Mouse (Mus musculus): ENCODE data around the gene Cyp2c23.

Gene Cyp2c23

DNA sequence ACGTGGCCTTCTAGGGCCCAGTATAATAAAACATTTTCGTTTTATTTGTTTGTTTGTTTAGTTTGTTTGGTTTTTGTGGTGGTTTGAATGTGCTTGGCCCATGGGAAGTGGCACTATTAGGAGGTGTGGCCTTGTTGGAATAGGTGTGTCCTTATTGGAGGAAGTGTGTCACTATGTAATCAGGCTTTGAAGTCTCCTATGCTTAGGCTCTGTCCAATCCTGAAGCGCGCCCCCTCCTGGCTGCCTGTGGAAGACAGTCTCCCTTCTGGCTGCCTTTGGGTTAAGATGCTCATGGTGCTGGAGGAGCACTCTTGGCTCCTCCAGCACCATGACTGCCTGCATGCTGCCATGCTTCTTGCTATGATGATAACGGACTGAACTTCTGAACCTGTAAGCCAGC, 5.9 kb downstream of the Cyp2c23 start:
- DNase-seq: no peak

- DNase-seq: peak; percentile 67 to 86
These were observed 7.5 kb downstream of the Cyp2c23 start for GRCm38 (mm10) chr19:44021502-44021901.

DNA sequence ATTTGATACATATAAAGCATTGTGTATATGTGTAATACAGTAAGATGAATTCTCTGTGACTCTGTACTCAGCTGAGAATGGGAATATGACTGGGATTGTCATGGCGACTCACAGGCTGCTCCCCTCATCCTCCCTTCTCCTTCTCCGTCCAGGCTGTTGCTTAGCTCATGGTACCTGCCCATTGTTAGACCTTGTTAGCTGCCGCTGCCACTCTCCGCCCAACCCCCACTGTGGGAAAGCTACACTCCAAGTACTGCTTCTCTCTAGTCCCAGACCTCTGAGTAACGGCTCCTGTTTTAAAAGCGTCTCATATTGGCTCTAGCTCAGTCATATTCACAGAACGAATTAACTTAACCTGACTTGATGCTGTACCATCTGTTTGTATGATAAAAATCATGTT, 9.3 kb downstream of the Cyp2c23 start:
- no peak for DNase-seq

DNA sequence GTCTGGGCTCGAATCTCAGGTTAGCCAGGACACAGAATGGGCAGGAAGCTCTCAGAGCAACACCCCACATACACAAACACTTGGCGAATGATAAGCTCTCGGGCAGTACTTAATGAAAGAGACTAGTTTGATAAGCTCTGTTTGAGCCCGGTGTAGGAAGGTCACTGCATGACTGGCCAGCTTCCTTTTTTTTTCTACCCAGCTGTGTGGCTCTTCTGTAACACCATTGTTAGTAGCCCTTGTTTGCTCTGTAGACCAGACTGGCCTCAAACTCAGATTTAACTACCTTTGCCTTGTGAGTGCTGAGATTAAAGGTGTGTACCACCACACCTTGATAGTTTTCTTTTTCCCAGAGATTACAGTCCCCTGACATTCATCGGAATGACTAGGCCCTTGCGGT, 15.1 kb downstream of the Cyp2c23 start:
- no peak for DNase-seq

DNA sequence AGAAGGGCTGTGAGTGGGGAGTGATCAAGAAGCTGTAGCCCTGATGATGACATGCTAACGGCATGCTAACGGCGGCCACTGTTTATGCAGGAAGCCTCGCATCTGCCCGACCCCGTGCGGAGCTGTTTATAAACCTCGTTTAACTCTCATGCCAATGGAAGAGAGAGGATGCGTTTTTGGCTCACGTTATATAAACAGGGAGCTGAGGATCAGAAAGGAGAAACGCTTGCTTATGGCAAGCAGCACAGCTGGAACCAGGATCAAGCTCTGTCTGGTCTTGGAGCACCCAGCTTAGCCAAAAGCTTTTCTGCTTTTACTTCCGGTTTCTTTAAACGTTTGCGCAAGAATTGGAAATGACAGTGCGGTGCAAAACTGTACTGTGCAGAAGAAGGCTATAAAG, 20.2 kb downstream of the Cyp2c23 start:
- no peak for DNase-seq

GRCm38 (mm10) chr19:44007186-44007585, 21.8 kb downstream of the Cyp2c23 start:
- DNase-seq: no peak

- no peak for DNase-seq
These were observed 24.0 kb downstream of the Cyp2c23 start for GRCm38 (mm10) chr19:44005025-44005424.

DNA sequence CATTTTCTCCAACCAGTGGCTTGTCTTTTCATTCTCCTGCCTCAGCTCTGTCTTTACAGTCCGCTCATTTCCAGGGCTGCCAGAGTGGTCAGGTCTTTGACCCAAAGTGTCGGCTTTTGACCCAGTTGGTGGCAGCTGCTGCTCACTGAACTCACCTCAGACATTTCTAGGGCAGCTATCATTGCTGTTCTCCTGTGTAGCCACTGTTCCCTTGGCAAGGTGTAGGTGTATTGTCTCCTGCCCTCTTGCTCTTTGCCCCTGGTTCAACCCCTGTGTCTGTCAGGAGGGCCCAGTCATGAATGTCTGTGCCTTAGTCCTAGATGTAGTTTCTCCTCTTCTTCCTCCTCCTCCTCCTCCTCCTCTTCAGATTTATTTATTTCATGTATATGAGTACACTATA, 24.7 kb downstream of the Cyp2c23 start:
- no peak for DNase-seq

GRCm38 (mm10) chr19:44000720-44001119, 28.3 kb downstream of the Cyp2c23 start:
- DNase-seq: no peak

DNA sequence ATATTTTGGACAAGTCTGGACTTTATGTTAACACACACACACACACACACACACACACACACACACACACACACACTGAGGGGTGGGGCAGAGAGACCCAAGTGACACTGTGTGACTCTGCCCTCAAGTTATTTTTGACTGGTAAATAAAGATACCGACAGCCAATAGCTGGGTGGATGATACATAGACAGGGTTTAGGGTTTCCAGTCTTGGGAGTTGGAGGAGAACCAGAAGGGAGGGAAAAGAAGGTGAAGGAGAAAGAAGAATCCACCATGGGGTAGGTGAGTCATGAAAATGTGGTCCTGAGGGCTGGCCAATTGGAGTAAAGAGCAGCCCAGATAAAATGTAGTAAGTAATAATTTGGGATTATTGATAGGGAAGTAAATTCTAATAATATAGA, 28.9 kb downstream of the Cyp2c23 start:
- DNase-seq: no peak

DNA sequence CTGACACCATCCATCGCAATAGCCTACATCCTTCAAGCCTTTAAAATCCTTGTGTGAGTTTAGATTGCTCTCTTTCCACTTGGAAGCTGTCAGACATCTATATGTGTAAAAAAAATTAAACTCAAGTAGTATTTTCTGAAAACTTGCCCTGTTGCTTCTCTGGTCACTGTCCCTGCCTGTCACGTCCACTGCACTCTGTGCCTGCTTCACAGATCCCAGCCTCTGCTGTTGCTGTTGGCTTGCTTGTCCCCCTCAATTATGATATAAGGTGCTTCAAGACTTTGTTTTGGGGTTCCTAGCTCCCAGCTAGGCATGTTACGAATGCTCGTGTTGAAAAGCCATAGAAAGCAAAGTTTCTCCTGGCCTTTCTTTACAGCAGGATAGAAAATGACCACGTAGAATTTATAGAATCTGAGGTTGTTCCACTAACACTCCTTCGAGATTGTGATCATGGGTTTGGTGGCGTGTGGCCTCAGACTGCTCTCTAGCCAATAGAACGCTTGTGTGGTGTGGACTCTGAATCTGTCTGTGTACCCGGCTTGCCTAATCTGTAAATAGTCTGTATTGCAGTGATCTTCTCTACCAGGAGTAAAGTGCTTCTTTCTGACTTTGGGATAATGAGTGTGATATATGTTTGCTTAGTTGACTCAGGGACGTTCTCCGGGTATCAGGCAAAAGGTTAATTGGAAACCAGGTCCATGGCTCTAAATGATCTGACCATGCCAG, 30.0 kb downstream of the Cyp2c23 start:
- DNase-seq: no peak

DNA sequence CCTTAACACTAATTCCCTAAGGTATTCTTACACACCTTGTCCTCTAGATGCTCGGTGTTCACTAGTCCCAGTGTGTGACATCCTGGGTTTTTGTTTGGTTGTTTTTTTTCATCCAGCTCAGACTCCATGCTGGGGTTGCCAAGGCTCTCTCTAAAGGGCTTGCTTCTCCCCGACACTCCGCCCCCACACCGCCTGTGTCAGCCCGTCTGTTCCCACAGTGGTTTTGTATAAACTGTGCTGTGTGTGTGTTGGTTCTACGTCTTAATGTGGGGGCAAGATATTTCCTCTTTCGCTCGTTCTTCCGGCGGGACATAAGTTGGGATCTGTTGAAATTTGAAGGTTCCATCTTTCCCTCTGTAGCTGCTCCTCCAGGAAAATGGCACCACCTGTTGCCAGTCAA, 30.9 kb downstream of the Cyp2c23 start:
- no peak for DNase-seq

- no peak for DNase-seq
These were observed 33.6 kb downstream of the Cyp2c23 start for GRCm38 (mm10) chr19:43995427-43995826.

GRCm38 (mm10) chr19:43992464-43992863, 36.5 kb downstream of the Cyp2c23 start:
- no peak for DNase-seq

DNA sequence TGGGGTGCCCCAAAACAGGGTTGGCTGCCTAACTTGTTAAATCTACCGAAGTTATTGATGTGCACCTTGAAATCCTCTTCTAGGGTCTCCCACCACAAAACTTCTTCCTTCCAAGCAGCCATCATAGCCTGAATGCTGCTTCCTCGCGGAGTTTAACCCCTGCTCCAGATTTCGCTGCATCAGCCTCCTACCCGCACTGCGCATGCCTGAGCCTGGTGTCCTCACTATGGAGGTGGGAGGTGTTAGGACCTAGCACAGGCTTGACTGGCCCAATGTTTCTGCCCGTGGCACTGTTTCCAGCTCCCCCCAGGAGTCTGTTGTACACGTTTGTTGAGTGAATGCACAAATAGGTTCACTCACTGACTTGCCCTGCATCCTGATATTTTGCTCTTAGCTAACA, 38.6 kb downstream of the Cyp2c23 start:
- DNase-seq: peak in 1 of 2 experiments; percentile 48

DNA sequence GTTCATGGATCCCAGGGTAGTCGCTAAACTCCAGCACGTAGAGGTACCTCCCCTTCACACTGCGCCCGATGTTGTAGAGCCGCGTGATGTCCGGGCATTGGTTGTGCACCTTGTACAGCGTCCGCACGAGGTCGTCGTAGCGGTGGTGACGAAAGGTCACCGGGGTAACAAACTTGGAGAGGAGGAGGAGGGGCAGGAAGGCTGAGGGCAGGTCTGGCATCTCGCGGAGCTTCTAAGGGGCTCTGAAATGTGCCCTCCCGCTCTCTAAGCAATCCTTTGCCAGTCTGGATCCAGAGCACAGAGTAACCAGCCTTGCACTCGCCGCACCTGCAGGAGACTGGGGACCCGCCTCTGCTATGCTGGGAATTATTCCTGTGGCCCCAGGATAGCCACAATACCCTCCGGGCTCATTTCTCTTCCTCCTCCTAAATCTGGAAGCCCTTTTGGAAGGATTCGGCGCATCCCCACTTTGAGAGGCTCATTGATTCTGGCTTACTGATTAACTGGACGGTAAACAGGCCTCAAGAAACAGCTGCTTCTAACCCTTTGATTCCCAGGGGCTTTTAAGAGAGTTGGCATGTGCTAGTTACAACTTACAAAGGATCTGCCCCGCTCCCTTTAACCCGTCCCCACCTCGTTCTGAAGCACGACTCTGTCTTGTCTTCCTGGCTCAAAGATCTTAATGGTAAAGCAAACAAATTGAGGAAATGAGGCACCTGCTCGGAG, 42.8 kb downstream of the Cyp2c23 start, which contains the start of gene Cpn1:
TSS of gene Cpn1 (minus strand) at position 488 of the 726 bp plus-strand sequence.
- DNase-seq: peak; percentile 75 to 91

DNA sequence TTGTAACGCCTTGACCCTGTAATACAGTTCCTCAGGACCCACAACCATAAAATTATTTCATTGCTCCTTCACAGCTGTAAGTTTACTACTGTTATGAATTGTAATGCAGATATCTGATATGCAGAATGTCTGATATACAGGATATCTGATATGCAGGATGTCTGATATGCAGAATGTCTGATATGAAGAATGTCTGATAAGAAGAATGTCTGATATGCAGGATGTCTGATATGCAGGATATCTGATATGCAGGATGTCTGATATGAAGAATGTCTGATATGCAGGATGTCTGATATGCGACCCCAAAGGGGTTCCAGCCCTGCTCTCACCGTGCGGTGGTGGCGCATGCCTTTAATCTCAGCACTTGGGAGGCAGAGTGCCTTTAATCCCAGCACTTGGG, 47.0 kb downstream of the Cyp2c23 start:
- DNase-seq: no peak

GRCm38 (mm10) chr19:43980711-43981110, 48.3 kb downstream of the Cyp2c23 start:
- DNase-seq: no peak

GRCm38 (mm10) chr19:43977799-43978198, 51.2 kb downstream of the Cyp2c23 start:
- DNase-seq: no peak

DNA sequence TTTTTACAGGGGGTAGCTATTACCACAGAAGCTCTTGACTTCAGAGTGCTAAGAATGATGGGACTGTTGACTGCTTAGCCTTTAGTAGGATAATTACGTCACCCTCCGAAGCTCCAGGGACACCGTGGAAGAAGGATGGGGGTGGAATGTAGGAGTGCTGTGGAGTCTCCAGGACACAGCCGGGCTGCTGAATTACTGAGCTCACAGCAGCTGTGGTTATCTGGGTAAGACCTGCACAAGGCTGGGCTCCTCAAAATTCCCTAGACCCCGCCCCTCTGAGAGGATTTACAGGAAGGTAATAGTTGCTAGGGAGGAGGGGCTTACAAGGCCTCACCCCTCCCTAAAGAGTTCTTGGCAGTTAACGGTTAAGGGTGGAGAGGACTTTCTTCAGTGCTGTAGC, 52.3 kb downstream of the Cyp2c23 start:
- no peak for DNase-seq

DNA sequence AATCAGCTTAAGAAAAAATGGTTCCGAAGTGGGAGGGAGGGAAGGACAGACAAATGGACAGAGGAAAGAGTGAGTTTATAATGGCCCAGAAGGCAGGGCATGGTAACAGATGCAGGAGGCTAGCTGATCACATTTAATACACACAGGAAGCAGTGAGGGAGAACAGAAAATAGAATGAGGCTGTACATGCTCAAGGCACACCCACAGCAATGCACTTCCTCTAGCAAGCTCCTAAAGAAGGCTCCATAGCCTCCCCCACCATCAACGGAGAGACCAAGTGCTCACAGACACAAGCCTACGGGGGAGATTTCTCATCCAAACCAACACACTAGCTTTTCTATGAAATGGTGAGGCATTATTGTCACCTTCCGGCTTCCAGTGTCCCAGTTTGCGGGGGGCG, 54.8 kb downstream of the Cyp2c23 start:
- no peak for DNase-seq

DNA sequence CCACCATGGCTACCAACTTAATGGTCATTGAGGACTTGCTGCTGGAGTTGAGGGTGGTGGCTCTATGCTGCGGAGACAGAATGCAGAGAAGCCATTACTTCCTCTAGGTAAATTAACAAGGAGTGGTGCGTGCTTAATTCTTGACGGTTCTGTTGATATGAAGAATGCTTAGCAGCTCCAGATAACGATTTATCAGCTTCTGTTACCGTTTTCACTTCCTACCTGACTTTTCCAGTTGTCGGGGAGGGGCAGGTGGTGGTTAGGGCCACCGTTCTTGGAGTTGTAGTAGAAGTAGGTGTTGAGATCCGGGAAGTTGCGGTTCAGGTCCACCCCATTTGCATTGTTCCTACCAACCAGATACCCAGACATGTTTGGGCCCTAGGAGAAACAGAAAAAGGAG, 55.3 kb downstream of the Cyp2c23 start:
- no peak for DNase-seq

GRCm38 (mm10) chr19:43972129-43972528, 56.9 kb downstream of the Cyp2c23 start:
- no peak for DNase-seq

- no peak for DNase-seq
These were observed 60.5 kb downstream of the Cyp2c23 start for GRCm38 (mm10) chr19:43968436-43969026.

Measured in kidney, postnatal 25 days (tissue).